Mouse (Mus musculus) olfactory bulb, adult 2 months (tissue): Measurements from ENCODE around the gene Anxa6. TPM values are rescaled to one million over a fixed set of nuclear protein-coding genes. Genes with fewer than 3 reads are reported as not detected.

Experiments used
- H3K27ac ChIP-seq: fragments of 200-500 bp; 2 replicates; pipeline ENCODE4 v1.5.1; 2012; ENCODE audit warnings: low read depth, low read length; ENCODE audit not compliant: insufficient read depth
- H3K4me1 ChIP-seq: fragments of 200-500 bp; 2 replicates; pipeline ENCODE4 v1.6.1; 2012; ENCODE audit warnings: low read length; ENCODE audit not compliant: control insufficient read depth, insufficient read depth
- H3K4me3 ChIP-seq: fragments of 200-500 bp; 2 replicates; pipeline ENCODE4 v1.5.1; 2012; ENCODE audit warnings: mild to moderate bottlenecking, low read depth, low read length, moderate library complexity; ENCODE audit not compliant: insufficient read depth
- CTCF ChIP-seq: fragments of 200-500 bp; IDR thresholded peaks from 2 replicates; pipeline ENCODE4 v1.5.1; 2012; ENCODE audit warnings: low read depth, mild to moderate bottlenecking, low read length, moderate library complexity; ENCODE audit not compliant: insufficient read depth
- POLR2A ChIP-seq: fragments of 200-500 bp; IDR thresholded peaks from 2 replicates; pipeline ENCODE4 v1.6.1; 2012; ENCODE audit warnings: mild to moderate bottlenecking, low read depth, low read length, moderate library complexity; ENCODE audit not compliant: insufficient read depth
- whole genome bisulfite sequencing: fragments of 180-500 bp; shearing (Covaris S2); methylation state at CpG from one replicate; pipeline ENCODE4 v1.1.7; 2018; 5-methylcytosine and 5-hydroxymethylcytosine counted together
- polyA plus RNA-seq: library from polyadenylated mRNA; stranded (reverse); fragments of >200 nt; gene quantifications from 2 replicates; pipeline ENCODE4 v1.2.4, GENCODE M21; 2012; ENCODE audit warnings: low replicate concordance; ENCODE audit not compliant: missing spikeins, insufficient read depth, insufficient read length

Anxa6 gene
- polyA plus RNA-seq, 1 experiment, result not detected

DNA sequence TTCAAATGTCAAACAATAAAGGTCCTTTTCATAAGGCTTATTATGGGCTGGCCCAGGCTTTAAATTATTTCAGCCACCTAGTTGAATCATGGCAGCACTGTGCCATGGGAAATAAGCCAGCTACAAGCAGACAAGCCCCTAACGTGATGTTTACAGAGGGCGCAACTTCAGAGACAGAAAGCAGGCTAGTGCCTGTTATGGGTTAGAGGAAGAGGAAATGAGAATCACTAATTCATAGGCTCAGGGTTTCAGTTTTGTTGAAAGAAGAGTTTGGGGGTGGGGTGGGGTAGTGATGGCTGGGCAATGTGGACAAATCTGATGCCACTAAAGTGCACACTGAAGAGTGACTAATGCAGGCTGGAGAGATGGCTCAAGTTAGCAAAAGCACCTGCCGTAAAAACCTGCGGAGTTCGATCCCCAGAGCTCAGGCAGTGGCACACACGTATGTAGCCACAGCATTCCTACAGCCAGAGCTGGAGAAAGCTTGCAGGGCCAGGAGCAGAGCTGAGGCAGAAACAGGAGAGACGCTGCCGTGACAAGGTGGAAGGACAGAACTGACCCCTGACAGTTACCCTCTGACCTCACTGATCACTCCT lies 44.4 kb downstream of the Anxa6 start:
- no peak overlapping the region for H3K4me3 ChIP-seq
- TF ChIP-seq CTCF, result no peak
- no peak for TF ChIP-seq POLR2A
- H3K4me1 ChIP-seq, result no peaks in the 10 kb centered on the region
- 85% methylated on average over 8 of the region's 8 CpGs for WGBS
- no peak overlapping the region for H3K27ac ChIP-seq

DNA sequence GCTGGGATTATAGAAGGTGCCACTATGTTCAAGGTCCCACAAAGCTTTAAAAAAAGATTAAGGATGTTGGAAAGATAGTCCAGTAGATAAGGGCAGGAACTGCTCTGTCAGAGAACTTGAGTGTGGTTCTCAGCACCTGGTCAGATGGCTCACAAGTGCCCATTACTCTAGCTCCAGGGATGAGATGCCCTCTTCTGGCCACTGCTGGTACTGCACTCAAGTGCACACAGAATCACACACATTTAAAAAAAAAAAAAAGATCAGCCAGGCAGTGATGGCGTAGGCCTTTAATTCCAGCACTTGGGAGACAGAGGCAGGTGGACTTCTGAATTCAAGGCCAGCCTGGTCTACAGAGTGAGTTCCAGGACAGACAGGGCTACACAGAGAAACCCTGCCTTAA lies 45.3 kb downstream of the Anxa6 start:
- WGBS, result 96% methylated on average over 1 of the region's 1 CpGs
- TF ChIP-seq POLR2A (no peak), CTCF (no peak)
- no peak overlapping the region for H3K4me3 ChIP-seq
- H3K27ac ChIP-seq, result no peak overlapping the region
- H3K4me1 ChIP-seq, result no peaks in the 10 kb centered on the region

- Histone ChIP-seq H3K27ac (no peak overlapping the region), H3K4me1 (no peaks in the 10 kb centered on the region), H3K4me3 (no peak overlapping the region)
- TF ChIP-seq POLR2A, result no peak
- no peak for TF ChIP-seq CTCF
- WGBS, result 68% methylated on average over 3 of the region's 3 CpGs
Measured at GRCm38 (mm10) chr11:54985086-54985485, 48.2 kb downstream of the Anxa6 start.

- WGBS, result 58% methylated on average over 4 of the region's 4 CpGs
- H3K4me3 ChIP-seq, result no peak overlapping the region
- no peaks in the 10 kb centered on the region for H3K4me1 ChIP-seq
- no peak overlapping the region for H3K27ac ChIP-seq
- TF ChIP-seq CTCF, result no peak
- no peak for TF ChIP-seq POLR2A
Measured at GRCm38 (mm10) chr11:54984581-54984980, 48.7 kb downstream of the Anxa6 start.

DNA sequence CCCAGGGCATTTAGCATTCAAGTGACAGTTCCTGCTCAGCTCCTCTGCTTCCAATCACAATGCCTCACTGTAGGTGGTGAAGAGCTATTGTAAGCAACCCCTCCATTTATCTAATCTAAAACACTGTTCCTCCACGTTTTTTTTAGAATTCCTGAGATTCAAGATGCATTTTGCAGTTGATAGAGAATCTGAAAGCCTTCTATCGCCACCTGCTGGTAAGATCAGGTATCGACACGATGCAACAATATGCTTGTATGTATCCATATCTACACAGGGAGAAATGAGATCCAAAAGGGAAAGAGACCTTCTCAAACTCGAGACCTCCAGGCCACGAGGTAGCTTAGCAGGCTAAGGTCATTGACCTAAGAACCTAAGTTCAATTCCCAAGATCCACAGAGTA lies 49.2 kb downstream of the Anxa6 start:
- Histone ChIP-seq H3K27ac (no peak overlapping the region), H3K4me3 (no peak overlapping the region), H3K4me1 (no peaks in the 10 kb centered on the region)
- WGBS, result 2% methylated on average over 6 of the region's 6 CpGs
- TF ChIP-seq POLR2A (no peak), CTCF (no peak)

DNA sequence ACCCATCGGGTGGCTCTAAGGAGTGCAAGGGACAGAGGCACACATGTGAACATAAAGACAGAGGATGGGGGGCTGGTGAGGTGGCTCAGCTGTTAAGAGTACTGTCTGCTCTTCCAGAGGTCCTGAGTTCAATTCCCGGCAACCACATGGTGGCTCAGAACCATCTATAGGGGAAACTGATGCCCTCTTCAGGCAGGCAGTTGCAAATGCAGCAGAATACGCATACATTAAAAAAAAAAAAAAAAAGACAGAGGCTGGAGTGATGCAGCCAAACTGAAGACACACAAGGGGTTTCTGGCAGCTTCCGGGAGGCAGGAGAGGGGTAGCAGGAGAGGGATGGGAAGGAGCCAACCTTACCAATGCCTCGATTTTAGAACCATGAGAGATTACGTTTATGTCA lies 50.7 kb downstream of the Anxa6 start:
- WGBS, result 92% methylated on average over 6 of the region's 6 CpGs
- no peak overlapping the region for H3K27ac ChIP-seq
- no peak overlapping the region for H3K4me3 ChIP-seq
- no peak for TF ChIP-seq POLR2A
- TF ChIP-seq CTCF, result no peak
- no peaks in the 10 kb centered on the region for H3K4me1 ChIP-seq

- H3K4me3 ChIP-seq, result no peak overlapping the region
- no peaks in the 10 kb centered on the region for H3K4me1 ChIP-seq
- no peak overlapping the region for H3K27ac ChIP-seq
- WGBS, result 98% methylated on average over 4 of the region's 4 CpGs
- TF ChIP-seq CTCF (no peak), POLR2A (no peak)
Measured at GRCm38 (mm10) chr11:54981630-54982029, 51.6 kb downstream of the Anxa6 start.

DNA sequence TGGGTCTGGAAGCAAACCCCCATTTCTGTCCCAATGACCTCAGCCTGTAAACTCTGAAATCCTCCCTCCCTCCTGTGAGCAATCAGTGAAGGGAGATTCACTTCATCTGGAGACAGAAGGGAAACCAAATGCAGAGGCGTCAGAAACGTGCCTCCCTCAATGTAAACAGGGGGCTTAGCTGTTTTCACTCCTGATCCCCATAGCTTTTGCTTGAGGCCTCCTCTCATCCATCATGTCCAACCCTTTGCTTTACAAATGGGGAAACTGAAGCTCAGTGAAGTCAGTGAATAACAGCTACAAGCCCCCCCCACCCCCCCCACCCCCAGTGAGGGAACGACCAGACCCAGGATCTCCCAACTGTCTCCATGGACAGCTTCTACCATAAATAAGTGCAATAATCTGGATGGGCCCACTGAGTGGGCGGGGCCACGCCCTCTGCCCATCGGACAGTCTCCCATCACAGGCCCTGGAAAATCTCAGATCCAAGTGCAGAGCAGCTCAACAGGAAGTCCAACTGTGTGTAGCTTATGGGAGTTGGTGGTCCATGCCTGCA lies 55.8 kb downstream of the Anxa6 start:
- Histone ChIP-seq H3K27ac (no peak overlapping the region), H3K4me3 (no peak overlapping the region), H3K4me1 (peaks cover 7% of the 10 kb centered on the region)
- TF ChIP-seq CTCF, result no peak
- no peak for TF ChIP-seq POLR2A
- WGBS, result 68% methylated on average over 6 of the region's 6 CpGs

DNA sequence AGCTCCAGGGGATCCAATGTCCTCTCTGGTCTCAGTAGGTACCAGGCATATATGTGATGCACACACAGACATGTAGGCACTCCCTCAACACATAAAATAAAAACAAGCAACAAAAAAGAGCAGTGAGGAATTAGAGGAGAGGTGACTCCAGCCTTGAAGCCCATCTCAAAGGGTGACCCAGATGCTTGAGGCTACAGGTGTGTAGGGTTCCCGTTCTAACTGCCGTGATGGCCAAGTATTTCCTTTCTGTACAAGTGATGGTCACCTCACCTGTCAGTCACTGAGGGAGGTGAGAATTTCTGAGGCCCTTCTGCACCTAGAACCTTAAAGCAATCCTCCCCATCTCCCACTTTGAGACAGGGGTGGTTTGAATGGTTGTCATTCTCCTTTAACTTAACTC lies 56.9 kb downstream of the Anxa6 start:
- TF ChIP-seq POLR2A (no peak), CTCF (no peak)
- H3K4me1 ChIP-seq, result peaks cover 7% of the 10 kb centered on the region
- no peak overlapping the region for H3K4me3 ChIP-seq
- 85% methylated on average over 2 of the region's 2 CpGs for WGBS
- H3K27ac ChIP-seq, result no peak overlapping the region

- peaks cover 7% of the 10 kb centered on the region for H3K4me1 ChIP-seq
- WGBS, result 92% methylated on average over 2 of the region's 2 CpGs
- no peak for TF ChIP-seq CTCF
- no peak for TF ChIP-seq POLR2A
- H3K4me3 ChIP-seq, result no peak overlapping the region
- H3K27ac ChIP-seq, result no peak overlapping the region
Measured at GRCm38 (mm10) chr11:54975756-54976155, 57.5 kb downstream of the Anxa6 start.
